Mouse (Mus musculus): ENCODE results near the gene Gnmt. TPM values are rescaled to one million over a fixed set of nuclear protein-coding genes. Genes with fewer than 3 reads are reported as not detected.

Gnmt gene
- polyA plus RNA-seq, 1 experiment from 2014 or later = 0.33 TPM

DNA sequence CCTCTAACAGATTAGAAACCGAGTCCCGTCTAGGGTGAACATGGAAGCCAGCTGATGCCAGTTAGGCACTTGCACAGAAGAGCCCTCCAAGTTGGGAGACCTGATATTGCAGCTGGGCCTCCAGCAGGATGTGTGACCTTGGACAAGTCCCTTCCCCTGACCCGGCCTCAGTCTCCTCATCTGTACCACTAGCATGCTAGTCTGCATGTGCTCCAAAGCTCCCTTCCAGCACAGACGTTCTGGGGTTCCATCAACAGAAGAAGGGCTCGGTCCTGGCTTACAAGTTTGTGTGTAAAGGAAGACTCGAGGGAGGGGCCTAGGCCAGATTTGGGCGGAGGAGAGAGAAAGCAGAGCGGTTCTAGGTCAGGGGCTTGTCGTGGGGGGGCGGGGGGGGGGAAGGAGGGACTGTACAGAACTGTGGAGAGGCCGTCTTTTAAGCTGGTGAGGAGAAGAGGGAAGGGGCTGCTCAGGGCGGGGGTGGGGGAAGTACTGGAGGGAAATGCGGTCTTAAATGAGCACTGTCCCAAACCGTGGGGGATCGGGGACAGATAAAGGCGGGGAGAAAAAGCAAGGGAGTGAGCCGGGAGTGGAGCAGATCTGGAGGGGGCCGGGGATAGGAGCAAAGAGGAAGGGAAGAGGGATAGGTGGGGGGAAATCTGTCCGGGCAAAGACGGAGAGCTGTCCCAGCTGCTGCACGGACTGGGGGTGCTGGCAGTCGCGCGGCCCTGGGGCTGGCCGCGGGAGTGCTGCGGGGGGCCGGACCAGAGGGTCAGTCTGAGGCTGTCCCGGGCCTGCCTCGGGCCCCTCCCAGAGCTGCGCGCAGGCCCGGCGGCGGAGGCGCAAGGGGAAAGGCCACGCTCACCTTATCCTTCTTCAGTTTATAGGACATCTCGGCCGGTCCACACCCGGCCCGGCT lies 24.7 kb downstream of the Gnmt start:
- peak overlapping the region; percentile 86 for H3K9ac ChIP-seq (replicated peaks; ENCODE audit: low read depth, low read length)
- peak overlapping the region; percentile 89 for H3K4me3 ChIP-seq (ENCODE audit: low read depth, low read length)
- 3% methylated on average over 32 of the region's 41 CpGs for WGBS
- peak; percentile 75 for ATAC-seq (ENCODE audit: insufficient number of reproducible peaks, insufficient read depth, low FRiP score, low read depth)
- peaks cover 27% of the 10 kb centered on the region for H3K4me1 ChIP-seq (ENCODE audit: control insufficient read depth, insufficient read depth, low read length)
- no peaks in the 10 kb centered on the region for H3K9me3 ChIP-seq (ENCODE audit: control insufficient read depth, low read depth, low read length)
- no peaks in the 10 kb centered on the region for H3K27me3 ChIP-seq (ENCODE audit: control insufficient read depth, insufficient read depth, low read length)
- peak overlapping the region; percentile 96 for H3K27ac ChIP-seq (ENCODE audit: low read length)
- peaks cover 9% of the 10 kb centered on the region; the same call in 1 of the 2 replicates for H3K36me3 ChIP-seq (ENCODE audit: control insufficient read depth, insufficient read depth, low read length)
- H3K4me2 ChIP-seq (replicated peaks; ENCODE audit: low read depth, low read length) = peak overlapping the region; percentile 59

DNA sequence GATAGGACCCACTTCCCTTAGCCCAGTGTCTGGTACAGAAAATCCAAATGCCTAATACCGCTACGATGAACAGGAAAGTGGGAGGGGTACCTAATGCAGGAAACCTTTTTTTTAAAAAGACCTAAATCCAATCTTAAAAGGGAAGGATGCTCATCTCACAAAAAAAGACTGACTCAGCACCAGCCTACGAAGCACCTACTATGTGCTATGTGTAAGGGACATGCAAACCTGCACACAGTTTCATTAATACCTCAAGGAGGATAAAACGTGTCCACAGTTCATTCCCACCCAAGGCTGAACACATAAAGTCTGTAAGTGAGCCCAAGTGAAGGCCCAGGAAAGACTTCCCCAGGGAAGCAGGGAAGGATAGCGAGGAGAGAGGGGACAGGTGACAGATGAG lies 26.5 kb downstream of the Gnmt start:
- 86% methylated on average over 5 of the region's 5 CpGs for WGBS
- H3K9me3 ChIP-seq (ENCODE audit: control insufficient read depth, low read depth, low read length) = no peaks in the 10 kb centered on the region
- 0 out of 2 replicates have a peak overlapping the region, but pooled peaks have one; percentile 86 for H3K9ac ChIP-seq (replicated peaks; ENCODE audit: low read depth, low read length)
- H3K27ac ChIP-seq (ENCODE audit: low read length) = no peak overlapping the region
- H3K4me2 ChIP-seq (replicated peaks; ENCODE audit: low read depth, low read length) = no peak overlapping the region; the same call in 1 of the 2 replicates
- H3K36me3 ChIP-seq (ENCODE audit: control insufficient read depth, insufficient read depth, low read length) = peaks cover 11% of the 10 kb centered on the region; the same call in 1 of the 2 replicates
- H3K27me3 ChIP-seq (ENCODE audit: control insufficient read depth, insufficient read depth, low read length) = no peaks in the 10 kb centered on the region
- ATAC-seq (ENCODE audit: insufficient number of reproducible peaks, insufficient read depth, low FRiP score, low read depth) = no peak
- H3K4me1 ChIP-seq (ENCODE audit: control insufficient read depth, insufficient read depth, low read length) = peaks cover 27% of the 10 kb centered on the region
- no peak overlapping the region for H3K4me3 ChIP-seq (ENCODE audit: low read depth, low read length)

DNA sequence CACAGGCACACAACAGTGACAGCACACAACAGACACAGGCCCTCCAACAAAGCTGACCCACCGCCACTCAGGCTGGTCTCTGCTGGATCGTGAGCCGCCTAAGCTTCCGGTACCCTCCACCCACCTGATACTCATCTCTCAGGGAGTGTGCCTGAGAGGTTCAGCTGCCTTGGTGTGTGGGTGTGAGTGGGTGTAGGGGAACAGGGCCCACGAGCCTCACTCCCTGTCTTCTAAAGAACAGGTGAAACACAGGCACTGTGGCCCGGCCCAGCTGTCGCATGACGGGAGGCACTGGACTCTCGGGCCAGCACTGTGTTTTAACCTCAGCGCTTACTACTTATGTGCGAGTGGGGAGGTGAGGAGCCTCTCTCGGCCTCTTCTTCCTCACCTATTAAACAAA lies 26.9 kb downstream of the Gnmt start:
- Histone ChIP-seq H3K9me3 (ENCODE audit: control insufficient read depth, low read depth, low read length) (no peaks in the 10 kb centered on the region), H3K27ac (ENCODE audit: low read length) (no peak overlapping the region), H3K4me1 (ENCODE audit: control insufficient read depth, insufficient read depth, low read length) (peaks cover 27% of the 10 kb centered on the region), H3K36me3 (ENCODE audit: control insufficient read depth, insufficient read depth, low read length) (peaks cover 11% of the 10 kb centered on the region; the same call in 1 of the 2 replicates), H3K4me3 (ENCODE audit: low read depth, low read length) (no peak overlapping the region), H3K27me3 (ENCODE audit: control insufficient read depth, insufficient read depth, low read length) (no peaks in the 10 kb centered on the region), H3K4me2 (replicated peaks; ENCODE audit: low read depth, low read length) (no peak overlapping the region), H3K9ac (replicated peaks; ENCODE audit: low read depth, low read length) (no peak overlapping the region)
- WGBS = 84% methylated on average over 12 of the region's 12 CpGs
- ATAC-seq (ENCODE audit: insufficient number of reproducible peaks, insufficient read depth, low FRiP score, low read depth) = no peak

DNA sequence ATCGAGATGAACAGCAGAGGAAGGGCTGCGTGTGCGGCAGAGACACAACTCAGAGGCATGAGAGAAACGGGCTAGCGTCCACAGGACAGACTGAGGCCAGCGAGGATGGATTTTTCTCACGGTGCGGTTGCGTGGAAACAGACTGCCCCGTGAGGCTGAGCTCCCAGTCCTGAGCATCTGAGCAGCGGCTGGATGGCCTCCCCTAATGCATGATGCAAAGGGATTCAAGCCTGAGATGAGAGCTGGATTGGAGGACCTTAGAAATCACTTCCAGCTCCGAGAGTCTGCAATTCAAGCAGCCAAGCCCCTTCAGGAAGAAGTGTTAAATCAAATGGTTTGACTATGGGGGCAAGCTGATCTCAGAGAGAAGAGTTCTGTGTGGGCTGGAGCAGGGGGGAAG lies 27.5 kb downstream of the Gnmt start:
- Histone ChIP-seq H3K27me3 (ENCODE audit: control insufficient read depth, insufficient read depth, low read length) (no peaks in the 10 kb centered on the region), H3K9me3 (ENCODE audit: control insufficient read depth, low read depth, low read length) (no peaks in the 10 kb centered on the region), H3K9ac (replicated peaks; ENCODE audit: low read depth, low read length) (no peak overlapping the region), H3K4me1 (ENCODE audit: control insufficient read depth, insufficient read depth, low read length) (peaks cover 27% of the 10 kb centered on the region), H3K27ac (ENCODE audit: low read length) (no peak overlapping the region), H3K4me2 (replicated peaks; ENCODE audit: low read depth, low read length) (no peak overlapping the region), H3K36me3 (ENCODE audit: control insufficient read depth, insufficient read depth, low read length) (peaks cover 11% of the 10 kb centered on the region; the same call in 1 of the 2 replicates), H3K4me3 (ENCODE audit: low read depth, low read length) (no peak overlapping the region)
- no peak for ATAC-seq (ENCODE audit: insufficient number of reproducible peaks, insufficient read depth, low FRiP score, low read depth)
- WGBS = 80% methylated on average over 12 of the region's 12 CpGs

DNA sequence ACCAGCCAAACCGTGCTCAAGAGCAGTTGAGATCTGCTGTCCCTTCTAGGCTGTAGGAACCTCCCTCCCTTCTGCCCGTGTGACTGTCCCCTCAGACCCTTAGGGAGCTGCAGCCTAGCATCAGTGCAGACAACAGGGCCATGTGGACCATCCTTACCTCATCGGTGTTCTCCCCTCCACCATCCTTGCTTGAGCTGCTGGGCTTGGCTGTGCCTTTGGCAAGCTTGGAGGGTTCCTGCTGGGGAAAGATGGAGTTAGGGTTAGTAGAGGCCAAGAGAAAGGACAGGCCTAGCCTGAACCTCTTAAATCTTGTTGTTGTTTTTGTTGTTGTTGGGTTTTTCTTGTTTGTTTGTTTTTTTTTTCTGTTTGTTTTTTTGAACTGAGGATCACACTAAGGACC lies 29.1 kb downstream of the Gnmt start:
- Histone ChIP-seq H3K4me1 (ENCODE audit: control insufficient read depth, insufficient read depth, low read length) (peaks cover 22% of the 10 kb centered on the region), H3K4me3 (ENCODE audit: low read depth, low read length) (no peak overlapping the region), H3K9me3 (ENCODE audit: control insufficient read depth, low read depth, low read length) (no peaks in the 10 kb centered on the region), H3K9ac (replicated peaks; ENCODE audit: low read depth, low read length) (no peak overlapping the region), H3K4me2 (replicated peaks; ENCODE audit: low read depth, low read length) (no peak overlapping the region), H3K27me3 (ENCODE audit: control insufficient read depth, insufficient read depth, low read length) (no peaks in the 10 kb centered on the region), H3K36me3 (ENCODE audit: control insufficient read depth, insufficient read depth, low read length) (peaks cover 11% of the 10 kb centered on the region; the same call in 1 of the 2 replicates), H3K27ac (ENCODE audit: low read length) (no peak overlapping the region)
- WGBS = 86% methylated on average over 3 of the region's 3 CpGs
- no peak for ATAC-seq (ENCODE audit: insufficient number of reproducible peaks, insufficient read depth, low FRiP score, low read depth)

DNA sequence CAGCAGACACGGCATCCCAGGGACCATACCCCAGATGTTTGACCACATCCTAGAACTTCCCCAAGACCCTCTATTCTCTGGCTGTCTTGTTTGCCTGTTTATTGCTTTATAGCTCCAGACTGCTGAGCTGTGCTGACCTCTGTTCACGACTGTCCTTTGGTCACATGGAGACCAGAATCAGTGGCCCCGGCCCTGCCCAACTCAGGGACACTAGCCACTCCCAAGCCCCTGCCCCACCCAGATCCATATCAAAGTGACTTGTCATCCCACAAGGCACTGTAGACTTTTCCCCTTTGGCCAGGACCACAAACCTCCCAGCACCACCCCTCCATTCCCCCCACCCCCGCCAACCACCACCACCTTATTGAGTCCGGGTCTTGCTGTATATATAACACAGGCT lies 29.7 kb downstream of the Gnmt start:
- Histone ChIP-seq H3K9ac (replicated peaks; ENCODE audit: low read depth, low read length) (no peak overlapping the region), H3K4me2 (replicated peaks; ENCODE audit: low read depth, low read length) (no peak overlapping the region), H3K9me3 (ENCODE audit: control insufficient read depth, low read depth, low read length) (no peaks in the 10 kb centered on the region), H3K27me3 (ENCODE audit: control insufficient read depth, insufficient read depth, low read length) (no peaks in the 10 kb centered on the region), H3K36me3 (ENCODE audit: control insufficient read depth, insufficient read depth, low read length) (peaks cover 11% of the 10 kb centered on the region; the same call in 1 of the 2 replicates), H3K4me3 (ENCODE audit: low read depth, low read length) (no peak overlapping the region), H3K27ac (ENCODE audit: low read length) (no peak overlapping the region), H3K4me1 (ENCODE audit: control insufficient read depth, insufficient read depth, low read length) (peaks cover 22% of the 10 kb centered on the region)
- ATAC-seq (ENCODE audit: insufficient number of reproducible peaks, insufficient read depth, low FRiP score, low read depth) = no peak
- WGBS = 66% methylated on average over 5 of the region's 5 CpGs

DNA sequence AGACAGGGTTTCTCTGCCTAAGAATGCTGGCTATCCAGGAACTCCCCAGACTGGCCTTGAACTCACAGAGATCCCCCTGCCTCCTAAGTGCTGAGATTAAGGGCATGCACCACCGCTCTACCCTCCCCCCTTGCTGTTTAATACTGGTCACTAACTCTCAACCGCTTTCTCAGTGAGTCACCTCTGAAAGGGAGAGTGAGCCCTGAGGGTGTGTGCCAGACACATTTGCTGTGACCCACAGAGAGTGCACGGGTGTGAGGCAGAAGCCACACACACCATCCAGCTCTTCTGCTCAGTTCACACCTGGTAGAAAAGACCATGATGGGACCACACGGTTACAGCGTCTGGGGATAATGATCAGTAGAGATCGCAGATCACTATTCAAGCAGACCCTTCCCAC lies 30.5 kb downstream of the Gnmt start:
- ATAC-seq (ENCODE audit: insufficient number of reproducible peaks, insufficient read depth, low FRiP score, low read depth) = no peak
- no peak overlapping the region for H3K9ac ChIP-seq (replicated peaks; ENCODE audit: low read depth, low read length)
- no peak overlapping the region for H3K27ac ChIP-seq (ENCODE audit: low read length)
- no peak overlapping the region for H3K4me2 ChIP-seq (replicated peaks; ENCODE audit: low read depth, low read length)
- H3K36me3 ChIP-seq (ENCODE audit: control insufficient read depth, insufficient read depth, low read length) = peaks cover 11% of the 10 kb centered on the region; the same call in 1 of the 2 replicates
- H3K27me3 ChIP-seq (ENCODE audit: control insufficient read depth, insufficient read depth, low read length) = no peaks in the 10 kb centered on the region
- WGBS = 86% methylated on average over 6 of the region's 6 CpGs
- H3K4me1 ChIP-seq (ENCODE audit: control insufficient read depth, insufficient read depth, low read length) = peaks cover 15% of the 10 kb centered on the region
- no peaks in the 10 kb centered on the region for H3K9me3 ChIP-seq (ENCODE audit: control insufficient read depth, low read depth, low read length)
- H3K4me3 ChIP-seq (ENCODE audit: low read depth, low read length) = no peak overlapping the region

DNA sequence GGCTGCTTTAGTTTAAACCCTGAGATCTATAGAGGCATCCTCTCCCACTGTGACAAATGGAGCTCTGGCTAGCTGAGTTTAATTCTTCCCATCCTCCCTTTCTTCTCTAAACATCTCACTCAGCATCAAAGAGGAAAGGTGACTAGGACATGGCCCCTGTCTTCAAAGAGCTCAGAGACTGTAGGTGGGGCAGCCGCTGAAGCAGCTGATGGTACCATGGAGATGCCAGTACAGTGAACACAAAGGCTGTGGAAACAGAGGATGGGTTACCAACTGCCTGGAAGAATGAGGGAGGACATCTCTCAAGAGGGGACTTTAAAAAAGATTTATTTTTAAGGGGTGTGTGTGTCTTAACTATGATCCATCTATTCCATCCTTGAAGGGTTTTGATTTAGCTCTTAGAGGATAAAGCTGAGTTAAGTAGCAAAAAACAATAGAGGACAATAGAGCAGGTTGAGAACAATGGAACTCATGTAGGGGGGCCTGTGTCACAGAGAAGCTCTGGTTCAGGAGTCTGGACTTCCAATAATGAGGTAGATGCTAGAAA lies 34.4 kb downstream of the Gnmt start:
- peaks cover 6% of the 10 kb centered on the region; the same call in 1 of the 2 replicates for H3K36me3 ChIP-seq (ENCODE audit: control insufficient read depth, insufficient read depth, low read length)

More for the DNA sequence above, 34.4 kb downstream of the Gnmt start:
- no peak overlapping the region for H3K4me3 ChIP-seq (ENCODE audit: low read depth, low read length)
- no peak for ATAC-seq (ENCODE audit: insufficient number of reproducible peaks, insufficient read depth, low FRiP score, low read depth)
- 71% methylated on average over 1 of the region's 1 CpGs for WGBS
- no peak overlapping the region for H3K9ac ChIP-seq (replicated peaks; ENCODE audit: low read depth, low read length)
- H3K4me2 ChIP-seq (replicated peaks; ENCODE audit: low read depth, low read length) = no peak overlapping the region
- H3K9me3 ChIP-seq (ENCODE audit: control insufficient read depth, low read depth, low read length) = no peaks in the 10 kb centered on the region
- H3K27me3 ChIP-seq (ENCODE audit: control insufficient read depth, insufficient read depth, low read length) = no peaks in the 10 kb centered on the region
- no peak overlapping the region for H3K27ac ChIP-seq (ENCODE audit: low read length)
- no peaks in the 10 kb centered on the region for H3K4me1 ChIP-seq (ENCODE audit: control insufficient read depth, insufficient read depth, low read length)
